Mouse (Mus musculus): Measurements from ENCODE around the gene Akr1c18. TPM values are rescaled to one million over a fixed set of nuclear protein-coding genes. Genes with fewer than 3 reads are reported as not detected.
"Not testable (repeated sequence)": the region's sequence is repeated elsewhere in the genome, so short reads cannot be mapped to it uniquely, and the experiment has no call there.

Gene Akr1c18
- not detected in 2 replicates for total RNA-seq (2014; rRNA removed)
- polyA plus RNA-seq (2015; fragmentation: Nextera tagmentation; extraction: Ambion mirVana): 0.15 TPM in 1 of 2 replicates, not detected in the other

- no peaks in the 10 kb centered on the region for H3K27me3 ChIP-seq (ENCODE audit: insufficient read depth, low read length)
- no peak within 1 kb of the TSS for H3K4me2 ChIP-seq (ENCODE audit: low read depth, low read length)
- ATAC-seq (no peak), DNase-seq (ENCODE audit: low spot score) (no peak)
- H3K4me3 ChIP-seq (ENCODE audit: low read length): no peak within 1 kb of the TSS
- no peak within 1 kb of the TSS for H3K9ac ChIP-seq (replicated peaks; ENCODE audit: low read length)
- no peaks in the 10 kb centered on the region for H3K9me3 ChIP-seq (ENCODE audit: low read length)
- WGBS: 68% methylated on average over 5 of the region's 5 CpGs
- no peaks in the 10 kb centered on the region for H3K4me1 ChIP-seq (ENCODE audit: insufficient read depth, low read length)
- H3K36me3 ChIP-seq (ENCODE audit: insufficient read depth, low read length): no peaks in the 10 kb centered on the region
- no peak for TF ChIP-seq CTCF (IDR thresholded peaks at IDR 0.05; ENCODE audit: low read depth)
- H3K27ac ChIP-seq: no peak within 1 kb of the TSS
Measured at GRCm38 (mm10) chr13:4150518-4150917, at the start of gene Akr1c18. Akr1c18 (minus strand) TSS chr13:4150654.

- WGBS: 86% methylated on average over 3 of the region's 3 CpGs
- no peaks in the 10 kb centered on the region for H3K27me3 ChIP-seq (ENCODE audit: insufficient read depth, low read length)
- no peak for TF ChIP-seq CTCF (IDR thresholded peaks at IDR 0.05; ENCODE audit: low read depth)
- H3K4me3 ChIP-seq (ENCODE audit: low read length): no peak overlapping the region
- DNase-seq (ENCODE audit: low spot score) (no peak), ATAC-seq (no peak)
- no peaks in the 10 kb centered on the region for H3K36me3 ChIP-seq (ENCODE audit: insufficient read depth, low read length)
- H3K27ac ChIP-seq: no peak overlapping the region
- H3K9me3 ChIP-seq (ENCODE audit: low read length): no peaks in the 10 kb centered on the region
- no peaks in the 10 kb centered on the region for H3K4me1 ChIP-seq (ENCODE audit: insufficient read depth, low read length)
- no peak overlapping the region for H3K9ac ChIP-seq (replicated peaks; ENCODE audit: low read length)
- H3K4me2 ChIP-seq (ENCODE audit: low read depth, low read length): no peak overlapping the region
Measured at GRCm38 (mm10) chr13:4192511-4192910, 42.1 kb upstream of the Akr1c18 start.

GRCm38 (mm10) chr13:4190904-4191303 is 40.5 kb upstream of the Akr1c18 start, which contains the start of gene Akr1c13:
Akr1c13 (plus strand) TSS chr13:4191150.
- H3K9me3 ChIP-seq (ENCODE audit: low read length): no peaks in the 10 kb centered on the region
- no peaks in the 10 kb centered on the region for H3K36me3 ChIP-seq (ENCODE audit: insufficient read depth, low read length)
- no peak within 1 kb of the TSS for H3K27ac ChIP-seq
- H3K4me1 ChIP-seq (ENCODE audit: insufficient read depth, low read length): no peaks in the 10 kb centered on the region
- DNase-seq (ENCODE audit: low spot score) (peak; percentile 48), ATAC-seq (no peak)
- WGBS: 62% methylated on average over 3 of the region's 3 CpGs
- no peak within 1 kb of the TSS for H3K4me2 ChIP-seq (ENCODE audit: low read depth, low read length)
- no peaks in the 10 kb centered on the region for H3K27me3 ChIP-seq (ENCODE audit: insufficient read depth, low read length)
- no peak within 1 kb of the TSS for H3K9ac ChIP-seq (replicated peaks; ENCODE audit: low read length)
- TF ChIP-seq CTCF (IDR thresholded peaks at IDR 0.05; ENCODE audit: low read depth): no peak
- H3K4me3 ChIP-seq (ENCODE audit: low read length): no peak within 1 kb of the TSS

GRCm38 (mm10) chr13:4188174-4188573 is 37.7 kb upstream of the Akr1c18 start:
- Histone ChIP-seq H3K36me3 (ENCODE audit: insufficient read depth, low read length) (no peaks in the 10 kb centered on the region), H3K27me3 (ENCODE audit: insufficient read depth, low read length) (no peaks in the 10 kb centered on the region), H3K4me3 (ENCODE audit: low read length) (no peak overlapping the region), H3K9ac (replicated peaks; ENCODE audit: low read length) (no peak overlapping the region), H3K4me2 (ENCODE audit: low read depth, low read length) (no peak overlapping the region), H3K9me3 (ENCODE audit: low read length) (no peaks in the 10 kb centered on the region), H3K27ac (no peak overlapping the region), H3K4me1 (ENCODE audit: insufficient read depth, low read length) (no peaks in the 10 kb centered on the region)
- DNase-seq (ENCODE audit: low spot score) (peak; percentile 45), ATAC-seq (no peak)
- peak; percentile 52 for TF ChIP-seq CTCF (IDR thresholded peaks at IDR 0.05; ENCODE audit: low read depth)
- WGBS: 93% methylated on average over 2 of the region's 2 CpGs

- not testable (repeated sequence) for DNase-seq (ENCODE audit: low spot score); H3K27ac ChIP-seq; H3K4me2 ChIP-seq (ENCODE audit: low read depth, low read length); H3K4me3 ChIP-seq (ENCODE audit: low read length); H3K4me1 ChIP-seq (ENCODE audit: insufficient read depth, low read length); ATAC-seq; H3K27me3 ChIP-seq (ENCODE audit: insufficient read depth, low read length); H3K36me3 ChIP-seq (ENCODE audit: insufficient read depth, low read length); H3K9ac ChIP-seq (replicated peaks; ENCODE audit: low read length); H3K9me3 ChIP-seq (ENCODE audit: low read length)
- WGBS: 85% methylated on average over 7 of the region's 7 CpGs
- TF ChIP-seq CTCF (IDR thresholded peaks at IDR 0.05; ENCODE audit: low read depth): peak; percentile 7; the same call in 1 of the 2 replicates
Measured at GRCm38 (mm10) chr13:4186641-4187411, 36.4 kb upstream of the Akr1c18 start.

- 59% methylated on average over 9 of the region's 9 CpGs for WGBS
- Histone ChIP-seq H3K4me2 (ENCODE audit: low read depth, low read length) (no peak overlapping the region), H3K9ac (replicated peaks; ENCODE audit: low read length) (no peak overlapping the region), H3K4me3 (ENCODE audit: low read length) (no peak overlapping the region), H3K9me3 (ENCODE audit: low read length) (no peaks in the 10 kb centered on the region), H3K4me1 (ENCODE audit: insufficient read depth, low read length) (no peaks in the 10 kb centered on the region), H3K27ac (no peak overlapping the region), H3K36me3 (ENCODE audit: insufficient read depth, low read length) (no peaks in the 10 kb centered on the region), H3K27me3 (ENCODE audit: insufficient read depth, low read length) (no peaks in the 10 kb centered on the region)
- no peak for TF ChIP-seq CTCF (IDR thresholded peaks at IDR 0.05; ENCODE audit: low read depth)
- ATAC-seq (no peak), DNase-seq (ENCODE audit: low spot score) (no peak)
Measured at GRCm38 (mm10) chr13:4183116-4183515, 32.7 kb upstream of the Akr1c18 start.

GRCm38 (mm10) chr13:4181321-4181720 is 30.9 kb upstream of the Akr1c18 start:
- 97% methylated on average over 4 of the region's 4 CpGs for WGBS
- not testable (repeated sequence) for DNase-seq (ENCODE audit: low spot score); H3K27me3 ChIP-seq (ENCODE audit: insufficient read depth, low read length); ATAC-seq; H3K4me3 ChIP-seq (ENCODE audit: low read length); H3K36me3 ChIP-seq (ENCODE audit: insufficient read depth, low read length); H3K27ac ChIP-seq; H3K9ac ChIP-seq (replicated peaks; ENCODE audit: low read length); H3K4me2 ChIP-seq (ENCODE audit: low read depth, low read length); H3K9me3 ChIP-seq (ENCODE audit: low read length); H3K4me1 ChIP-seq (ENCODE audit: insufficient read depth, low read length)

All from hindbrain, postnatal 0 days (tissue).